Mouse (Mus musculus) embryonic facial prominence, embryonic 13.5 days (tissue): Measurements from ENCODE around the gene Zfp651. TPM values are rescaled to one million over a fixed set of nuclear protein-coding genes. Genes with fewer than 3 reads are reported as not detected.
A peak's percentile ranks its signal among the peaks of the same experiment; 100 is the strongest.

Experiments used
- ATAC-seq: fragments of 200-750 bp; cut with Nextera tagmentation; 2 replicates; pipeline ENCODE4 v1.8.0; 2017; ENCODE audit warnings: low read depth; ENCODE audit not compliant: insufficient number of reproducible peaks, insufficient read depth, low FRiP score, low TSS enrichment
- H3K27ac ChIP-seq: fragments of 300-500 bp; sonication (generic); 2 replicates; pipeline ENCODE4 v1.5.1; 2015; ENCODE audit warnings: moderate library complexity, mild to moderate bottlenecking, inconsistent platforms
- H3K27me3 ChIP-seq: fragments of 300-500 bp; sonication (generic); 2 replicates; pipeline ENCODE4 v1.6.1; 2015; ENCODE audit warnings: mild to moderate bottlenecking, inconsistent platforms
- H3K36me3 ChIP-seq: fragments of 300-500 bp; sonication (generic); 2 replicates; pipeline ENCODE4 v1.6.1; 2015; ENCODE audit warnings: mild to moderate bottlenecking, inconsistent platforms
- H3K4me1 ChIP-seq: fragments of 300-500 bp; sonication (generic); 2 replicates; pipeline ENCODE4 v1.6.1; 2015; ENCODE audit warnings: inconsistent platforms
- H3K4me2 ChIP-seq: fragments of 300-500 bp; sonication (generic); 2 replicates; pipeline ENCODE4 v1.6.1; 2015; ENCODE audit warnings: moderate library complexity, mild to moderate bottlenecking, inconsistent platforms
- H3K4me3 ChIP-seq: fragments of 300-500 bp; sonication (generic); 2 replicates; pipeline ENCODE4 v1.5.1; 2015; ENCODE audit warnings: mild to moderate bottlenecking, inconsistent platforms
- H3K9ac ChIP-seq: fragments of 300-500 bp; sonication (generic); 2 replicates; pipeline ENCODE4 v1.6.1; 2015; ENCODE audit warnings: mild to moderate bottlenecking, inconsistent platforms
- H3K9me3 ChIP-seq: fragments of 300-500 bp; sonication (generic); 2 replicates; pipeline ENCODE4 v1.6.1; 2016; ENCODE audit warnings: inconsistent platforms
- WGBS: fragments of 180-500 bp; shearing (Covaris S2); methylation state at CpG from one replicate; pipeline ENCODE4 v1.1.7; 2015; ENCODE audit warnings: mixed read lengths; 5-methylcytosine and 5-hydroxymethylcytosine counted together
- polyA plus RNA-seq: library from polyadenylated mRNA; unstranded; fragments of >200 nt; fragmentation: Nextera tagmentation; extraction: Ambion mirVana; gene quantifications from 2 replicates; pipeline ENCODE4 v1.2.1, GENCODE M21; 2015

Zfp651 gene
- polyA plus RNA-seq, result 14.0 and 16.5 TPM in 2 replicates

DNA sequence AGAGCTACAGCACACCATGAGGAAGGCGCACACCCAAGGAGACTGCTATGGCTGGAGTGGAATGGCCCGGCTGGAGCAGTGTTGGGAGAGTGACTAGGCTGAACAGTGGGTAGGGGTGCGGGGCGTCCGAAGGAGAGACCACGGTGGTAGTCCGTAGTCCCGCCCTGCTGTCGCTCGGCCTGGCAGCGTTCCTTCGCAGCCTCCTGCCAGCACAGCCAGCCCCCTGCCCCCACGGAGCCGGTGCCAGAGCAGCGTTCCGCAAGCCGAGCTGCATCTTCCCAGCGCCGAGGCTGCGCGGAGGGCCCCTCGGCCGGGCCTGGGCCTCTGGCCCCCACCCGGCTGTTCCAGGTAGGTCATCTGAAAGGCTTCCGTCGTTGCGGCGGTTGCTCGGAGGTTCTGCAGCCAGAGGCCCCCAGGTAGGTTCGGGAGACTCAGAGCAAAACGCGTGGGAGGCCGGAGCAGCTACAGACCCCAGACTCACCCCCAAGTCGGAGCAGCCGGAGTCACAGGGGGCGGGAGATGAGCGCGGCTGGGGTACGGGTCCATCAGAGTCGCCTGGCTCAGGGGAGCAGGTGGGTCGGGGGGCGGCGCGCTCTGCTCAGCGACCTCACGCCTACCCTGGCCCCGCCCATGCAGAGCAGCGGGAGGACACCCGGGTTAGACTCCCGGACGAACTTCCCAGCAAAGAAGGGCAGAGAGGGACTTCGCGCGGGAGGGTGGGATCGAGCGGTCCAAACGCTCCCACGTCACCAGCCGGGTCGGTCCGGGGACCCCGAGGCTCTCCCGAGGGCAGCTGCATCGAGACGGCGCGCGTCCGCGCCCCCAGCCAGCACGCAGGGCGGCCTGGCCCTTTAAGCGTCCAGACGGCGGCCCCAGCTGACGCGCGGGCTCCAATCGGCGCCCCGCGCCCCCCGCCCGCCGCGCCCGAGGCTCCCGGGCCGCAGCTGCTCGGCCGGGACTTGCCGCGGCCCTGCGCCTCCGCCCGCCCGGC lies at the start of gene Zfp651:
Gene Zfp651, plus strand, starts transcription at position 240 of the 991 bp plus-strand sequence.
- Histone ChIP-seq H3K9me3 (no peaks in the 10 kb centered on the region), H3K4me3 (peak within 1 kb of the TSS; percentile 87), H3K27ac (peak within 1 kb of the TSS; percentile 91), H3K4me2 (peak within 1 kb of the TSS; percentile 76), H3K27me3 (no peaks in the 10 kb centered on the region), H3K36me3 (peaks cover 48% of the 10 kb centered on the region), H3K4me1 (peaks cover 52% of the 10 kb centered on the region), H3K9ac (peak within 1 kb of the TSS; percentile 95)
- ATAC-seq, result peak; percentile 66
- WGBS, result under 1% methylated on average over 92 of the region's 97 CpGs

DNA sequence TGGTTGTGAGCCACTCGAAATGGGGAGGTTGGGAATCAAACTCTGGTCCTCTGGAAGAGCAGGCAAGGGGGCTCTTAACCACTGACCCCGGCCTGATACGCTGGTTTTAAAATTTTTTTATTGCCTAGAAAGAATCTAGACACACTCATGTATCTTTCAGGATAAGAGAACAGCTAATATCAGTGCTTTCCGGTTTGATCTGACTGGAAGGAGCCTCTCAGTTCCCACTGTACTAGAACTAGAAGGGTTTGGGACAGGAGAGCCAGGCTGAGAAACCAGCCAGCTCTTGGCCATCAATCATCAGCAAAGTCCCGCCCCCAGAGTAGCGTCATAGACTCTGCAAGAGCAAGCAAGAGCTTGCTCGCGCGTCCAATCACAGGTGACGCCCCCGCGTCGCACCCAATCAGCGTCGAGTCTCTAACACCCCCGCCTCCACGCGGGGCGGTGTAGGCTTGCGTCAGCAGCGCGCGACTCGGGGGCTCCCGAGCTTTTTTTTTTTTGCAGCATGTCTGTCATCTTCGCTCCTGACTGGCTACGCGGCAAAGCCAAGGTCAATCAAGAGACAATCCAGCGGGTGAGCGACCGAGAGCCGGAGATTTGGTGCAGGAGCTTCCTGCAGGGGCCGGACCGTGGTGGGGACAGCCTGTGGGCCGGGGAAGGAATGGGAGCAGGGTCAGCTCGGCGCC lies 49.1 kb upstream of the Zfp651 start, which contains the start of gene Ss18l2:
Gene Ss18l2, plus strand, starts transcription at position 432 of the 686 bp plus-strand sequence.
- peak within 1 kb of the TSS; percentile 90 for H3K27ac ChIP-seq
- no peaks in the 10 kb centered on the region for H3K9me3 ChIP-seq
- peak within 1 kb of the TSS; percentile 97 for H3K9ac ChIP-seq
- H3K27me3 ChIP-seq, result no peaks in the 10 kb centered on the region
- ATAC-seq, result peak; percentile 98
- H3K4me3 ChIP-seq, result peak within 1 kb of the TSS; percentile 96
- peaks cover 28% of the 10 kb centered on the region for H3K4me1 ChIP-seq
- H3K4me2 ChIP-seq, result peak within 1 kb of the TSS; percentile 75
- peaks cover 20% of the 10 kb centered on the region for H3K36me3 ChIP-seq
- WGBS, result 4% methylated on average over 37 of the region's 37 CpGs

DNA sequence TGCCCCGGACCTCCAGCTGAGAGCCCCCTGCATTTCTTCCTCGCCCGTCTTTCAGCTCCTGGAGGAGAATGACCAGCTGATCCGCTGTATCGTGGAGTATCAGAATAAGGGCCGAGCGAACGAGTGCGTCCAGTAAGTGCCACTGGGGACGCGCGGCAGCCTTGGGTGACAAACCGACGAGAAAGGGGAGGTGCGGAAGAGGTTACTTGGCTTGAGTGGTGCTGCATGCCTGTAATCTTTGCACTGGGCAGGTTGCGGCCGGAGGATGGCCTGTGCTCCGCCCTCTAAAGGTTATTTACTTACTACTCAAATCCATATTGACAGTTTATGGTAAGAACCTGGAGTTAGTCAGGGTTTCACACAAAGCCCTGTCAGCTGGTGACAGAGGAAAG lies 48.5 kb upstream of the Zfp651 start:
- Histone ChIP-seq H3K9ac (peak overlapping the region; percentile 97), H3K27ac (peak overlapping the region; percentile 90), H3K4me2 (peak overlapping the region; percentile 75), H3K4me1 (peaks cover 22% of the 10 kb centered on the region), H3K4me3 (peak overlapping the region; percentile 96), H3K9me3 (no peaks in the 10 kb centered on the region), H3K27me3 (no peaks in the 10 kb centered on the region), H3K36me3 (peaks cover 20% of the 10 kb centered on the region)
- under 1% methylated on average over 18 of the region's 18 CpGs for WGBS
- ATAC-seq, result no peak

DNA sequence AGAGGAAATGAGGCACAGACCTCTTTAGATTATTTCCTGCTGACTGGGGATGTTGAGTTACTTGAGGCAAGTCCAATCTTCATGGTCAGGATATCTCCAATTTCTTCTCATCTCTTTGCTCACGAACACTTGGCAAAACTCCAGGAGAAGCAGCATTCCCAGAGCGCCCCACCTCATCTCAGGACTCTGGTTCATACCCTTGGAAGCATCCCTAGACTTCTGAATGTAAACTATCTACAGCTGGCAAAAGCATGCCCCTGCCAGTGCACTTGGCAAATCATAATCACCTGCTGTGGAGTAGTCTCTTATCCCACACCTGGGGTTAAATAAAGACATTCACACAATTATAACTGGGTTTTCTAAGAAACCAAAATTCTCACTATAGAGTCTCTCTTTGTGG lies 42.1 kb upstream of the Zfp651 start:
- no peaks in the 10 kb centered on the region for H3K9me3 ChIP-seq
- no peak overlapping the region for H3K4me3 ChIP-seq
- no peak overlapping the region for H3K27ac ChIP-seq
- H3K4me2 ChIP-seq, result no peak overlapping the region
- 72% methylated on average over 2 of the region's 2 CpGs for WGBS
- no peak for ATAC-seq
- peaks cover 8% of the 10 kb centered on the region for H3K4me1 ChIP-seq
- H3K36me3 ChIP-seq, result peaks cover 18% of the 10 kb centered on the region
- H3K27me3 ChIP-seq, result no peaks in the 10 kb centered on the region
- no peak overlapping the region for H3K9ac ChIP-seq

DNA sequence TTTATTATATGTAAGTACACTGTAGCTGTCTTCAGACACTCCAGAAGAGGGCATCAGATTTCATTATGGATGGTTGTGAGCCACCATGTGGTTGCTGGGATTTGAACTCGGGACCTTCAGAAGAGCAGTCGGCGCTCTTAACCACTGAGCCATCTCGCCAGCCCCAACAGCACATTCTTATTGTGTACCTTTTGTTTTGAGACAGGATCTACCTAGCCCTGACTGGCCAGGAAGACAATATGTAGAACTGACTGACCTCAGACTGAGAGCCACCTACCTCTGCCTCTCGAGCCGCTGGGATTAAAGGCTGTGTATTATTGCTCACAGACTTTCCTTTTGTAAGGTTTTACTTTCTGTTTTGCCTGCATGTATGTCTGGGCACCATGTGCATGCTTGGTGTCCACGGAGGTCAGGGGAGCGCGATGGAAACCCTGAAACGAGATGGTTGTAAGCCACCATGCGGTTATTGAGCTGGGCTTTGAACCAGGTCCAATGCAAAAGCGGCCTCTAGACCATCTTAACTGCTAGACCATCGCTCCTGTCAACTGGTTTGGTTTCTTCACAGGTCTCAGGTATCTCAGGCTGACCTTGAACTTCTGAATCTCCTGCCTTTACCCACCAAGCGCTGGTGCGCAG lies 40.9 kb upstream of the Zfp651 start:
- H3K4me3 ChIP-seq, result peak overlapping the region; percentile 71
- no peaks in the 10 kb centered on the region for H3K27me3 ChIP-seq
- WGBS, result 68% methylated on average over 15 of the region's 15 CpGs
- H3K4me2 ChIP-seq, result peak overlapping the region; percentile 91
- no peak for ATAC-seq
- H3K4me1 ChIP-seq, result peaks cover 8% of the 10 kb centered on the region
- peak overlapping the region; percentile 97 for H3K9ac ChIP-seq
- H3K27ac ChIP-seq, result peak overlapping the region; percentile 94
- no peaks in the 10 kb centered on the region for H3K9me3 ChIP-seq
- H3K36me3 ChIP-seq, result peaks cover 6% of the 10 kb centered on the region

DNA sequence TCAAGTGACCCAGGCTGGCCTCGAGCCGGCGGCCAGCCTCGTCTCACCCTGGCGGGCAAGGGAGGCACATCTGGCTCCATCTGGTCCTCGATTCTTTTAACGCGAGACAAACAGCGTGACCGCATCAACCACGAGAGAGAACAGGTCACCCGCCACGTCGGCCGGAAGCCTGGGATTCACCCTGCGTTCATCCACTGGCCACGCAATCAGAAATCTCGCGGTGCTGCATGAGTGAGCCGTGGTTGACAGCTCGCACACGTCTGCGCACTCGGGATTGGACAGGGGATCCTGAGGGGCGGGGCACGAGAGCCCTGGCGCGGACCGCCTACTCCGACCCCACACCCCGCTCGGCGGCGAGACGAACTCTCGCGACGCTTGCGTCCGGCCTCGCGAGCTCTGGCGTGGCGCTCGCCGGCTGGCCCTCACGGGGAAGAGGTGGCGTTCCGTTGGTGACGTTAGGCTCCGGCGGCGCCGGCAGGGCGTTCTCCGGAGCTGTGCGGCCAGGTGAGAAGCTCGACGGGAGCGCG lies 40.3 kb upstream of the Zfp651 start, which contains the start of gene Nktr:
Gene Nktr, plus strand, starts transcription at position 378 of the 527 bp plus-strand sequence.
- Histone ChIP-seq H3K36me3 (no peaks in the 10 kb centered on the region), H3K27ac (peak within 1 kb of the TSS; percentile 94), H3K27me3 (no peaks in the 10 kb centered on the region), H3K9me3 (no peaks in the 10 kb centered on the region), H3K4me1 (peaks cover 8% of the 10 kb centered on the region), H3K9ac (peak within 1 kb of the TSS; percentile 97), H3K4me3 (peak within 1 kb of the TSS; percentile 71), H3K4me2 (peak within 1 kb of the TSS; percentile 91)
- ATAC-seq, result peak; percentile 100
- WGBS, result under 1% methylated on average over 48 of the region's 61 CpGs

DNA sequence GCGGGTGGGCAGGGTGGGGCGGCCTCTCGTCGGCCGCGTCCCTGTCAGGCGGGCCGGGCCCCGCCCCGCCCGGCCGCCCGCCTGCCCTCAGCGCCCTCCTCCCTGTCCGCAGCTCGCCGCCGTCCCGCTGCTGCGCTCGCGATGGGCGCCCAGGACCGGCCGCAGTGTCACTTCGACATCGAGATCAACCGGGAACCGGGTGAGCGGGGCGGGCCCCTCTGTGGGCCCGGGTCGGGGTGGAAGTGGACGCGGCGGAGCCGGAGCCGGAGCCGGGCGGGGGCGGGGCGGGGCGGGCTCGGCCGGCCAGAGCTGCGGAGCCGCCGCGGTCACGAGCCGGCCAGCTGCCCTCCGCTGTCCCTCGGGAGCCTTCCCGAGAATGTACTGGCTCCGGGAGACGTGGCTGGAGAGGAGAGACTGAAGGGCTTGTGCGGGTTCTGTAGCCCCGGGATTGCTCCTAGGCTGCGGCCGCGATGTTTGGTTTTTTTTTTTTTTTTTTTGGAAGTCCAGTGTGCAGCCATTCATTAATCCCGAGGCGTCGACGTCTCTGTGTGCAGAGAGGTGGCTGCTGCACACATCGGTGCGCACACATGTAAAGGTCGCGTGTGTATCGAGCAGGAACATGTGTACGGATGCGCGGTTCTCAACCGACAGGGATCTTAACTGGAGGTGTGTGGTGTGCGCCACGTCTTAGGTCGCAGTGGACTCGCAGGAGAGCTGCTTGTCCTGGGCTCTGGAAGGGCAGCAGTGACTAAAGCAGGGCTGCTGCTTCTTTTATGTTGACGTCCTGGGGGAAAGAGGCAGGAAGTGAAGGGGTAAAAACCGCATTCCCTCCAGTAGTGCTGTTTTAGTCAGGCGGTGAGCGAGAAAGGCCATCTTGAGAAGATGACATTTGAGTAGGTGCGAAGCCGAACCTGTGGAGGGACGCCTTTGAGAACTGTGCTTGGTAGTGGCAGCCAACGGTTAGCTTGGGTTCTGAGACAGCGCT lies 39.5 kb upstream of the Zfp651 start:
- peak; percentile 64 for ATAC-seq
- Histone ChIP-seq H3K4me2 (peak overlapping the region; percentile 91), H3K27ac (peak overlapping the region; percentile 94), H3K36me3 (no peaks in the 10 kb centered on the region), H3K4me3 (peak overlapping the region; percentile 71), H3K9ac (peak overlapping the region; percentile 97), H3K27me3 (no peaks in the 10 kb centered on the region), H3K9me3 (no peaks in the 10 kb centered on the region), H3K4me1 (peaks cover 8% of the 10 kb centered on the region)
- WGBS, result under 1% methylated on average over 72 of the region's 87 CpGs

DNA sequence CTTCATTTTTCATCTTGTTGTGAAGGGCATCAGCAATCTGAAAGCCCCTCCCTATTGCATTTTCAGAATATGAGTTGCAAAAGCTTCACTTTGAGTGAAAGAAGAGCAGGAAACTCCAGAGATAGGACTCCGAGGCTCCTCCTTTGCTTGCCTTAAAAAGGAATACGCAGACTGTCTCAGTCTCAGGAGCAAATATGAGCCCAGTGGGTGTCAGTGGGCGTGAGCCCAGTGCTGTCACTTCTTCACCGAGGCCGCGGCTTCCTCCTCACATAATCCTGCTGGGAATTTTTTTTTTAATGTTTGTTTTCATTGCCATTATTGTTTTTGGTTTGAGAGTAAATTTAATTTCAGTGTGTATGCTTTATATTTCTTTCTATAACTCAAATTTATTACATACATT lies 18.6 kb upstream of the Zfp651 start:
- no peak overlapping the region for H3K27ac ChIP-seq
- ATAC-seq, result no peak
- H3K9me3 ChIP-seq, result no peaks in the 10 kb centered on the region
- no peak overlapping the region for H3K4me2 ChIP-seq
- no peaks in the 10 kb centered on the region for H3K4me1 ChIP-seq
- no peak overlapping the region for H3K9ac ChIP-seq
- H3K4me3 ChIP-seq, result no peak overlapping the region
- peaks cover 57% of the 10 kb centered on the region for H3K36me3 ChIP-seq
- H3K27me3 ChIP-seq, result no peaks in the 10 kb centered on the region
- WGBS, result 94% methylated on average over 6 of the region's 6 CpGs

DNA sequence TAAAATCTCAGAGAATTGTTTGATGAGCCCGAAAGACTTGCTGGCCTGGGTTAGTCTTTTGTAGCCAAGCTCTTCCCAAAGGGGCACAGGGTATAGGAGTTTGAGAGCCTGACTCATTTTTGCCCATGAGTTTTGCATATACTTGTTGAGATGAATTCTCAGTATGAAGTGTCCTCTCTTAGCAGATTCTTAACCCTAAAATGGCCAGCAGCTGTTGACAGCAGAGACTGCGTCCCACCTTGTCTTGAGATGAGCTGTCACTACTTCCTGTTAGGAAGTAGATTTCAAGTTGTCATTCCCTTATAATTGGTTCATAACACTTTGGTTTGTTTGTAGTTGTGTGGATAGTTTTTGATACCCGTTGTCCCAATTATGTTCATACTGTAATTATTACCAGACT lies 18.0 kb upstream of the Zfp651 start:
- Histone ChIP-seq H3K9ac (no peak overlapping the region), H3K27me3 (no peaks in the 10 kb centered on the region), H3K36me3 (peaks cover 56% of the 10 kb centered on the region), H3K4me1 (no peaks in the 10 kb centered on the region), H3K4me2 (no peak overlapping the region), H3K9me3 (no peaks in the 10 kb centered on the region), H3K27ac (no peak overlapping the region), H3K4me3 (no peak overlapping the region)
- WGBS, result 88% methylated on average over 3 of the region's 3 CpGs
- ATAC-seq, result no peak

DNA sequence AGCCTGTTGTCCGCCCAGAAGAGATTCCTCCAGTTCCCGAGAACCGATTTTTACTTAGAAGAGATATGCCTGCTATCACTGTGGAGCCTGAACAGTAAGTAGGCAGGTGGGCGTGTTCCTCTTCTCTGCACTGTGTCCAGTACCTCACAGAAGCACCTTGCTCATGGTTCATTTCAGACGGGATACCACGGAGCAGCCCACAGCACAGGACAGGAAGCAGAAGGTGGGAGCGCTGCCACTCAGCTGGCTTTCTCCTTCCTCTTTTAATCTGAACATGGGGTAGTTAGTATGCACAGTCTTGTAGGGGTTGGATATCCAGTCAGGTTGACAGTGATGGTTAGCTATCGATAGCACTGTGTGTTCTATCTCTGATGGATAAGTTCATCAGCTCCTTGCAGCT lies 15.1 kb upstream of the Zfp651 start:
- ATAC-seq, result no peak
- no peak overlapping the region for H3K27ac ChIP-seq
- no peaks in the 10 kb centered on the region for H3K9me3 ChIP-seq
- H3K4me3 ChIP-seq, result no peak overlapping the region
- H3K4me2 ChIP-seq, result no peak overlapping the region
- peaks cover 80% of the 10 kb centered on the region for H3K36me3 ChIP-seq
- 89% methylated on average over 8 of the region's 8 CpGs for WGBS
- H3K27me3 ChIP-seq, result no peaks in the 10 kb centered on the region
- no peaks in the 10 kb centered on the region for H3K4me1 ChIP-seq
- H3K9ac ChIP-seq, result no peak overlapping the region
